Mouse (Mus musculus) testis, adult 2 months (tissue): Measurements from ENCODE around the gene Daam2.

Experiments
- CTCF ChIP-seq: fragments of 200-500 bp; IDR thresholded peaks from 2 replicates; pipeline ENCODE4 v1.5.1; 2012; ENCODE audit warnings: low read depth, mild to moderate bottlenecking, inconsistent platforms, low read length, moderate library complexity; ENCODE audit not compliant: control insufficient read depth, insufficient read depth, insufficient replicate concordance
- POLR2A ChIP-seq: fragments of 200-500 bp; IDR thresholded peaks from 2 replicates; pipeline ENCODE4 v1.6.1; 2012; ENCODE audit warnings: low read depth, mild to moderate bottlenecking, inconsistent platforms, low read length, moderate library complexity; ENCODE audit not compliant: control insufficient read depth

GRCm38 (mm10) chr17:49512671-49513085 lies 51.5 kb downstream of the Daam2 start:
- TF ChIP-seq POLR2A (no peak), CTCF (no peak)
